Mouse (Mus musculus): ENCODE measurements around the gene Arhgap10. TPM values are rescaled to one million over a fixed set of nuclear protein-coding genes. Genes with fewer than 3 reads are reported as not detected.

Gene Arhgap10
- total RNA-seq, 2 experiments from 2014 or later, result 40.4 to 44.0 TPM

DNA sequence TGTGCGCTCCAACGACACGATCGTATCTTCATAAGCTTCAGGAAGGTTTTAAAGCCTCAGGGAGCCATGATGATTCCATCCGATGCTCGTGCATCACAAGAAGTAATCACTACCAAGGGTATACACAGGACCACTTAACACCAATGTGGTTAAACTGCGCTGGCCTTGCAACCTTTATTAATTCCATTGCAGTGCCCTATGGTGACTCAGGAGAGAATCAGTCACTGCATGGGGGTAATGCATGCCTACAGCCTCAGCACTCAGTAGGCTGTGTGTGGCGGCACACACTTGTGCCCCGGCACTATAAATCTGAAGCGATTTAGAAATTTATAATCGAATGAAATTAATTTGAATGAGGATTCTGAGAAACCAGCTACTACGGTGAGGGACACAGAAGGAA, 71.5 kb downstream of the Arhgap10 start:
- no peak for DNase-seq (ENCODE audit: low spot score in 2 of 2)

- DNase-seq (ENCODE audit: low spot score in 2 of 2), result no peak
These were observed 72.1 kb downstream of the Arhgap10 start for GRCm38 (mm10) chr8:77445642-77446041.

- peak; percentile 40 to 42 for DNase-seq (ENCODE audit: low spot score in 2 of 2)
These were observed 73.4 kb downstream of the Arhgap10 start for GRCm38 (mm10) chr8:77444166-77444870.

DNA sequence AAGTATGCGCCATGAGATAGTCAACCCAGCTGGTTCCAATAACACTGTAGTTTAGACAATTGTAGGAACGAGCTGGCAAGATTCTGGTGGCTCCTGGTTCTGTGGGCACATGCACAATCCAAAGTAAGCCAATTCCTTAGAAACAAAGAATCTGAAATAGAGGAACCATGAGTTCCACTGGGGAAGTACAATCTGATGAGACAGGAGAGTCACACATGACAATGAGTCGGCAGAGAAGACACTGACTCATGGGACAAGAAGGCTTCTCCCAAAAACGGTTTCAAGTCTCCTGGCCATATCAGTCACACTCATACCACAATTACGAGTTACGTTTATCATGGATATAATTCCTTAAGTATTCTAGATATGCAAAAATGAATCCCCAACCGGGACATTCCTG, 75.3 kb downstream of the Arhgap10 start:
- DNase-seq (ENCODE audit: low spot score in 2 of 2), result no peak

DNA sequence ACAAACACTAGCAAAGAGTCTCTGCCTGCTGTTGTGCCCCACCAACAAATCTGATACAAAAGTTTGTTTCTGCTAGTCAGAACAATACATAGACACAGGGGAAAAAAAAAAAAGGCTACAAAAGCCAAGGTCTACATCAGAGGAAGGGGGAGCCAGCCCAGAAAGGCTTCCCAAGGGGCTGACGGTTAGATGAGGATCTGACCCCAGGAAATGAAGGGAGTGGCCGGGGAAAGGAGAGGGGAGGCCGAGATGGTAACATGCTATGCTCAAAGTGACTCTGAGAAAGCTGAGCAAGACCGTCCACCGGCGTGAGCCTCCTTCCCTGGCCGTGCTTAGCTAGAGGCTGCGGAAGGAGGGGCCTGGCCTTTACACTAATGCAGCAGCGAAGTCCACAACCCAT, 76.8 kb downstream of the Arhgap10 start:
- DNase-seq (ENCODE audit: low spot score in 2 of 2), result no peak

DNA sequence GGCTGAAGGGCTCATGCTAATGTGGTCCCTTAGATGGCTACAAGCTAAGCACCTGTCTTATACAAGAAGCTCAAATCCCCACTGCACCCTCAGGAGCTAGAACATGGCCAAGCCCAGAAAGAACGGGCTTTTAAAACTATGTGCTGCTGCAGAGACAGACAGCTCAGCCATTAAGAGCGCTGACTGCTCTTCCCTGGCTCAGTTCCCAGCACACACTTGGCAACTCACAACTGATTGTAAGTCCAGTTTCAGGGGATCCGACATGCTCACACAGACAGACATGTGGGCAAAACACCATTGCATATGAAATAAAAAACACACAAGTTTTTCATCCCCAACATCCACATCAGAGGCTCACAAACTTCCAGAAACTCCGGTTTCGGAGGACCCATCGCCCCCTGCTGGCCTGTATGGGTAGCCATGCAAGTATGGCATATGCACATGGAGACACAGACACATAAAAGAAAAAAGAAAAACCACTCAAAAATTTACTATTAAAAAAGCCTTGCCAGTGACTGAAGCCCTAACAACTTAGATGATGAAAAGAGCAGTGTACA, 77.4 kb downstream of the Arhgap10 start:
- no peak for DNase-seq (ENCODE audit: low spot score in 2 of 2)

- DNase-seq (ENCODE audit: low spot score in 2 of 2), result no peak
These were observed 78.1 kb downstream of the Arhgap10 start for GRCm38 (mm10) chr8:77439670-77440069.

DNA sequence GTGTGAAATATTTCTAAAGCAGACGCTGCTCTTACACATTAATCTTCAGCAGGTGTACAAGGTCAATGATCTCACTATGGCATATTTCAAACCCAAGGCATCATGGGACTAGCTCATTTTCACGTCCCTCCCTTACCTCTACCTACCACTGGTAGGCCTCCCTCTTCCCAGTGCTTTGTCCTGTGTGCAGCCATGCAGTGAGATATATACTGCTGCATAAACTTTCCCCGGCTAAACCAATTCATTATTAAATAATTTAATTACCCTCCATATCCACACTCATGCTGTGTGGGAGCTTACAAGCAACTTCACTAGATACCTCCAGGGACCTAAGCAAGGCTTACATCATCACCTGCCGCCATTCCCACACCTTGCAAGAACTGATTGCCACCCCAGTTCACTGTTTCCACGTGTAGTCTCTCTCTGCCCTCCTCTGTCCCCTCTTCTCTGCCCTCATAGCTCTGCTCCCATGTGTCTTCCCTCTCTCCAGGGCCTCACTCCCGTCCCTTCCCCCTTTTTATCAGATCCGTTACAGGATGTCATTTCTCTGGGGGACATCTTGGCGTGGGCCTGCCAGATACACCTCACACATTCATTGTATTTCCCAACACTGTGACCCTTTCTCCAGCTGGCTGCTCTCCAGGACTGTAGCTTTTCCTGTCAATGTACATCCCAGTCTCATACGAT, 79.8 kb downstream of the Arhgap10 start:
- no peak for DNase-seq (ENCODE audit: low spot score in 2 of 2)

GRCm38 (mm10) chr8:77436013-77436990, 81.5 kb downstream of the Arhgap10 start:
- no peak for DNase-seq (ENCODE audit: low spot score in 2 of 2)

- no peak for DNase-seq (ENCODE audit: low spot score in 2 of 2)
These were observed 84.5 kb downstream of the Arhgap10 start for GRCm38 (mm10) chr8:77433221-77433620.

DNA sequence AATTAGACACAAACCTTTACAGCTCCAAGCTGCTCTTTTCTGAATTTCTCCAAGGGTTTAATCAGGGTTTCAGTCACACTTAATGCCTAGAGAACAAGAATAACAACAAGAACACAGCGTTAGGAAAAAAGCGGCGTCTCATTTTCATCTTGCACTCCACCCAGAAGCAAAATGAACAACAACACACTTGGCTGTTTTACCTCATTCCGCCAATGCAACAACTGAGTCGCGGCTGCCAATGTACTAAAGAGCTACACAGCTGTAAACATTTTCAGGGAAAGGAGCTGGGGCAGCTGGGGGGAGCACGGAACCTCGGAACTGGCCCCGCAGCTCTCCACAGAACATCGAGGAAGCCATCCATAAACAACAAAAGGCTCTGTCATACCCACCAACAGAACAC, 85.0 kb downstream of the Arhgap10 start:
- no peak for DNase-seq (ENCODE audit: low spot score in 2 of 2)

- no peak for DNase-seq (ENCODE audit: low spot score in 2 of 2)
These were observed 89.3 kb downstream of the Arhgap10 start for GRCm38 (mm10) chr8:77428420-77428819.

DNA sequence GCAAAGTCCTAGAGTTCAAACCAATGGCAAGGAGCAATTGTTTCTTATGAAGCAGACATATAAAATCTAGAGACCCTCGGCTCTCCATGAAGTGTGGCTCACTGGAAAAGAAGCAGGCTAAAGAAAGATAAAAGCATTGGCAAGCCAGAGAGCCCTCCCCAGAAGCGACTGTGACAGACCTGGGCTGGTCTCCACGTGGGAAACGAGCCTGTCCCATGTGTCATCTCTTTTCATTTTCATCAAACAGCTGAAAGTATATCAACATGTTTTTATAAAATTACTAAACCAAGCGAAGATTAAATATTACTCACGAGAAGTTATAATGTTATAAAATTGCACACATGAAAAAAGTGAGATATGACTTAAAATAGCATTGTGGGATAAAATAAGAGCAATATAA, 89.7 kb downstream of the Arhgap10 start:
- DNase-seq (ENCODE audit: low spot score in 2 of 2), result no peak

GRCm38 (mm10) chr8:77427438-77427837, 90.3 kb downstream of the Arhgap10 start:
- no peak for DNase-seq (ENCODE audit: low spot score in 2 of 2)

GRCm38 (mm10) chr8:77423850-77424249, 93.9 kb downstream of the Arhgap10 start:
- no peak for DNase-seq (ENCODE audit: low spot score in 2 of 2)

- no peak for DNase-seq (ENCODE audit: low spot score in 2 of 2)
These were observed 95.0 kb downstream of the Arhgap10 start for GRCm38 (mm10) chr8:77422632-77423252.

DNA sequence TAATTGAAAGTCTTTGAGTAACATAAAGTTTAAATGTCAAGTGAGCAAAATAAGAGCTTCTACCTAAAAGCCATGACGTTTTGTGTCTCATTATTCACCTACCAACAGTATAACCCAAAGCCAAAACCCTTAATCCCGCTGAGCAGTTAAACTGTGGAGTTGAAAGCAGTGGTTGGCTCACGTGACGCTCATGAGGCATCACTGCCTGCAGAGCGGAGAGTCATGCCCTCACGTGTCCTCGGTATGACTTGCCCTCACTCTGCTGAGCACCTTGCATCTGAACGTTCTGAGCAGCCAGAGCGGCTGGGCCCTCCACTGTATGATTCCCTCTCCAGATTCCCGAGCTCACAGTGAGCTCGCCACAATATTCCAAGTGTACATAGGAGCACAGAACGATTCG, 96.2 kb downstream of the Arhgap10 start:
- no peak for DNase-seq (ENCODE audit: low spot score in 2 of 2)

DNA sequence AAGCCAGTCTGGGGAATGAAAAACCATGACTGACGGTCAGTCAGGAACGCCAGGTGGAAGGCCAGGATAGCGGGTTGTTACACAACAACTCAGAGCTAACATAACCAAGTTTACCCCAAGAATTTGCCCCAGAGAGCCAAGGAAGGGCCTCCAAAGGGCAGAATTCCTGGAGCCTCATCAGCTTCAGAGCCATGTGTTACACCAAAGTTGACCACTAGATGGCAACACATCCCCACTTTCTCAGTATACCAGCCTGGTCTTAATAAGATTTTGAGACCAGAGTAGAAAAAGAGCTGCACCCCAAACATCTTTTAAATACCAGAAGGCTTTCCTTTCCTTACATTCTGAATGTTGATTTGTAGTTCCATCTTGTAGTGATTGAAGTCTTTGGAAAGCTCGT, 98.0 kb downstream of the Arhgap10 start:
- DNase-seq (ENCODE audit: low spot score in 2 of 2), result peak; percentile 72 to 84

GRCm38 (mm10) chr8:77416738-77417137, 101.0 kb downstream of the Arhgap10 start:
- DNase-seq (ENCODE audit: low spot score in 2 of 2), result no peak

GRCm38 (mm10) chr8:77416034-77416433, 101.7 kb downstream of the Arhgap10 start:
- no peak for DNase-seq (ENCODE audit: low spot score in 2 of 2)

DNA sequence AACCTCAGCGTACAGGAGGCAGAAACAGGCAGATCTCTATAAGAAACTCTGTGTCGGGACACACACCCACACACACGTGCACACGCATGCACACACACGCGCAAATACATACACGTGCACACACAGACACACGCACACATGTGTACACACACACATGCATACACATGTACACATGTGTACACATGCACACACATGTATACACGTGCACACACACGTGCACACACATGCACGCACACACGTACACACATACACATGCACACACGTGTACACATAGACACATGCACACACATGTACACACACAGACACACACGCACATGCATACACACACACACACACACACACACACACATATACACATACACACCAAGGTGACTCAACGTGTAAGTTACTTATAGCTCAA, 106.5 kb downstream of the Arhgap10 start:
- DNase-seq (ENCODE audit: low spot score in 2 of 2), result no peak

Measured in left cerebral cortex, adult 18-20 months (tissue).